Mouse (Mus musculus): ENCODE measurements around the gene Tfeb.

- TF ChIP-seq CTCF (conservative IDR thresholded peaks at IDR 0.05; ENCODE audit: low read length) (no peak), NANOG (IDR thresholded peaks at IDR 0.05; ENCODE audit: borderline replicate concordance, low read length) (no peak)
These were observed 50.8 kb downstream of the Tfeb start for GRCm38 (mm10) chr17:47787632-47788031.
